Mouse (Mus musculus): ENCODE measurements at regions not wholly inside any gene's neighbourhood (a gene's known extent, or its start where the extent isn't known, plus 50 kb on each side); places are given as distances from the start of the nearest gene placed in this dataset.

GRCm38 (mm10) chr1:92776353-92776752 is 55.1 kb upstream of the Gpc1 start:
- DNase-seq (ENCODE audit: low spot score in 2 of 2): no peak

- no peak for DNase-seq (ENCODE audit: low spot score in 2 of 2)
Observed at GRCm38 (mm10) chr1:92775908-92776307, 55.5 kb upstream of the Gpc1 start.

- no peak for DNase-seq (ENCODE audit: low spot score in 2 of 2)
Observed at GRCm38 (mm10) chr1:92774743-92775692, 56.4 kb upstream of the Gpc1 start.

GRCm38 (mm10) chr1:92774006-92774405 is 57.4 kb upstream of the Gpc1 start:
- no peak for DNase-seq (ENCODE audit: low spot score in 2 of 2)

- DNase-seq (ENCODE audit: low spot score in 2 of 2): no peak
Observed at GRCm38 (mm10) chr1:92772784-92773113, 58.7 kb upstream of the Gpc1 start.

GRCm38 (mm10) chr1:92772101-92772783 is 59.2 kb upstream of the Gpc1 start:
- DNase-seq (ENCODE audit: low spot score in 2 of 2): no peak

GRCm38 (mm10) chr1:92769696-92770095 is 61.7 kb upstream of the Gpc1 start:
- DNase-seq (ENCODE audit: low spot score in 2 of 2): no peak

- DNase-seq (ENCODE audit: low spot score in 2 of 2): no peak
Observed at GRCm38 (mm10) chr1:92769156-92769555, 62.3 kb upstream of the Gpc1 start.

- no peak for DNase-seq (ENCODE audit: low spot score in 2 of 2)
Observed at GRCm38 (mm10) chr1:92766496-92766895, 64.9 kb upstream of the Gpc1 start.

GRCm38 (mm10) chr1:92754793-92755488 is 76.5 kb upstream of the Gpc1 start:
- no peak for DNase-seq (ENCODE audit: low spot score in 2 of 2)

GRCm38 (mm10) chr1:92751700-92752136 is 79.7 kb upstream of the Gpc1 start:
- no peak for DNase-seq (ENCODE audit: low spot score in 2 of 2)

GRCm38 (mm10) chr1:92749475-92749874 is 82.0 kb upstream of the Gpc1 start:
- DNase-seq (ENCODE audit: low spot score in 2 of 2): no peak

- no peak for DNase-seq (ENCODE audit: low spot score in 2 of 2)
Observed at GRCm38 (mm10) chr1:92745284-92745683, 86.2 kb upstream of the Gpc1 start.

GRCm38 (mm10) chr1:92744528-92745241 is 86.8 kb upstream of the Gpc1 start:
- DNase-seq (ENCODE audit: low spot score in 2 of 2): no peak

GRCm38 (mm10) chr1:92742881-92743621 is 88.4 kb upstream of the Gpc1 start:
- no peak for DNase-seq (ENCODE audit: low spot score in 2 of 2)

GRCm38 (mm10) chr1:92742300-92742699 is 89.1 kb upstream of the Gpc1 start:
- no peak for DNase-seq (ENCODE audit: low spot score in 2 of 2)

GRCm38 (mm10) chr1:92741047-92741446 is 90.4 kb upstream of the Gpc1 start:
- DNase-seq (ENCODE audit: low spot score in 2 of 2): no peak

GRCm38 (mm10) chr1:92737600-92738197 is 89.1 kb upstream of the Otos start:
- no peak for DNase-seq (ENCODE audit: low spot score in 2 of 2)

GRCm38 (mm10) chr1:92736411-92736810 is 87.8 kb upstream of the Otos start:
- no peak for DNase-seq (ENCODE audit: low spot score in 2 of 2)

GRCm38 (mm10) chr1:92733732-92734131 is 85.1 kb upstream of the Otos start:
- DNase-seq (ENCODE audit: low spot score in 2 of 2): no peak

Measured in spleen, postnatal 4 days (tissue).